Mouse (Mus musculus): Measurements from ENCODE around the gene Slc6a14.

The Slc6a14 gene

GRCm38 (mm10) chrX:21714829-21715228, at the start of gene Slc6a14:
TSS of gene Slc6a14 (plus strand) at chrX:21714896.
- no peak for DNase-seq (ENCODE audit: extremely low spot score, low spot score)

- no peak for DNase-seq (ENCODE audit: extremely low spot score, low spot score)
These were observed 43.8 kb upstream of the Slc6a14 start for GRCm38 (mm10) chrX:21670896-21671295.

GRCm38 (mm10) chrX:21695220-21695619, 19.5 kb upstream of the Slc6a14 start:
- no peak for DNase-seq (ENCODE audit: extremely low spot score, low spot score)

- DNase-seq (ENCODE audit: extremely low spot score, low spot score) = no peak
These were observed 19.0 kb upstream of the Slc6a14 start for GRCm38 (mm10) chrX:21695687-21696086.

GRCm38 (mm10) chrX:21701646-21702045, 13.1 kb upstream of the Slc6a14 start:
- no peak for DNase-seq (ENCODE audit: extremely low spot score, low spot score)

- DNase-seq (ENCODE audit: extremely low spot score, low spot score) = no peak
These were observed 10.2 kb upstream of the Slc6a14 start for GRCm38 (mm10) chrX:21704470-21704869.

GRCm38 (mm10) chrX:21715293-21715692, 597 bp downstream of the Slc6a14 start:
- no peak for DNase-seq (ENCODE audit: extremely low spot score, low spot score)

- DNase-seq (ENCODE audit: extremely low spot score, low spot score) = no peak
These were observed 2.2 kb downstream of the Slc6a14 start for GRCm38 (mm10) chrX:21716885-21717284.

GRCm38 (mm10) chrX:21744997-21745396, 30.3 kb downstream of the Slc6a14 start, which contains the start of gene Gm28269:
TSS of gene Gm28269 (minus strand) at chrX:21745097.
- DNase-seq (ENCODE audit: extremely low spot score, low spot score) = no peak

Measured in neural tube, embryonic 10.5 days (tissue).